Comparison of ENCODE assay signal across 21 mouse cellular contexts in genomic region chr1:52742567-52742966, GRCm38 (mm10). TPM values are rescaled to one million over a fixed set of nuclear protein-coding genes. Genes with fewer than 3 reads are reported as not detected.
DNase-seq lines count a peak whose midpoint lies in the region; ATAC-seq and TF ChIP-seq lines count a peak whose summit lies in the region.
"Had no signal": no experiment of that assay in that cellular context is flagged by ENCODE, and none has a peak within 500 bp of the region (broad histone marks: within the 10 kb centered on the region; RNA-seq: fewer than 3 reads in every experiment).

No protein-coding gene starts in this region.

- dilution Hi-C loops in CH12.LX (cut with MboI; ENCODE audit: extremely low pct_ligation_motif_present, extremely low pct_unique_long_range_greater_than_20kb, low sequenced_read_pairs) = no loop called here

- in situ Hi-C loops in CH12.LX (cut with MboI; ENCODE audit: low pct_ligation_motif_present, low pct_unique_long_range_greater_than_20kb, low sequenced_read_pairs) = no loop called here

- peak; percentile 79 for TF ChIP-seq EP300 in CH12.LX (IDR thresholded peaks at IDR 0.05; ENCODE audit: low read length)

- no peak overlapping the region for H3K4me3 ChIP-seq in embryonic facial prominence, embryonic 12.5 days
- no peak overlapping the region for H3K4me3 ChIP-seq in embryonic facial prominence, embryonic 10.5 days
- H3K4me3 ChIP-seq in midbrain, embryonic 11.5 days (ENCODE audit: low read depth, low read length) = no peak overlapping the region
- no peak overlapping the region for H3K4me3 ChIP-seq in midbrain, embryonic 13.5 days (replicated peaks)
- no peak overlapping the region for H3K4me3 ChIP-seq in CH12.LX (replicated peaks in 1 of 3; ENCODE audit: low read depth in 2 of 3, low read length in 2 of 3, poor library complexity in 1 of 3)

- H3K4me2 ChIP-seq in embryonic facial prominence, embryonic 12.5 days (replicated peaks) = no peak overlapping the region
- H3K4me2 ChIP-seq in midbrain, embryonic 11.5 days = no peak overlapping the region
- no peak overlapping the region for H3K4me2 ChIP-seq in midbrain, embryonic 13.5 days (replicated peaks)
- 0 out of 2 replicates have a peak overlapping the region, but pooled peaks have one; percentile 7 for H3K4me2 ChIP-seq in CH12.LX (ENCODE audit: insufficient read depth, low read depth, poor library complexity, severe bottlenecking)

- TF ChIP-seq POLR2A in CH12.LX (IDR thresholded peaks at IDR 0.05; ENCODE audit: low read depth, low read length) = no peak

- no peak; the same call in 1 of the 2 replicates for TF ChIP-seq RAD21 in CH12.LX (IDR thresholded peaks at IDR 0.05; ENCODE audit: low read depth, low read length)

- no peaks in the 10 kb centered on the region for H3K4me1 ChIP-seq in embryonic facial prominence, embryonic 12.5 days
- no peaks in the 10 kb centered on the region for H3K4me1 ChIP-seq in embryonic facial prominence, embryonic 10.5 days
- H3K4me1 ChIP-seq in midbrain, embryonic 11.5 days (ENCODE audit: control insufficient read depth, insufficient read depth, low read length) = no peaks in the 10 kb centered on the region
- no peaks in the 10 kb centered on the region for H3K4me1 ChIP-seq in midbrain, embryonic 13.5 days (replicated peaks)
- H3K4me1 ChIP-seq in CH12.LX (ENCODE audit: control insufficient read depth in 1 of 2, insufficient read depth in 2 of 2) = peaks cover 3 to 5% of the 10 kb centered on the region in 2 experiments

- TF ChIP-seq CTCF in CH12.LX (conservative IDR thresholded peaks at IDR 0.05 in 1 of 2, IDR thresholded peaks at IDR 0.05 in 1 of 2; ENCODE audit: low read depth in 2 of 2, low read length in 2 of 2) = peak in 1 of 2 experiments; percentile 25; a peak in 2 of 4 replicates

- ATAC-seq in embryonic facial prominence, embryonic 12.5 days (ENCODE audit: insufficient number of reproducible peaks, insufficient read depth, low FRiP score, low TSS enrichment) = 0 out of 2 replicates have a peak, but pooled peaks have one; percentile 15
- ATAC-seq in midbrain, embryonic 11.5 days (ENCODE audit: low FRiP score) = no peak
- ATAC-seq in midbrain, embryonic 13.5 days = no peak
- ATAC-seq: activated CD4-positive, CD25-positive, alpha-beta regulatory T cell, adult 4 months; CD4-positive, CD25-positive, alpha-beta regulatory T cell, adult 4 months; Patski had no signal

- H3K36me3 ChIP-seq in embryonic facial prominence, embryonic 12.5 days = no peaks in the 10 kb centered on the region
- H3K36me3 ChIP-seq in embryonic facial prominence, embryonic 10.5 days (replicated peaks) = no peaks in the 10 kb centered on the region
- H3K36me3 ChIP-seq in midbrain, embryonic 11.5 days (ENCODE audit: control insufficient read depth, insufficient read depth, low read length) = no peaks in the 10 kb centered on the region
- H3K36me3 ChIP-seq in midbrain, embryonic 13.5 days = no peaks in the 10 kb centered on the region
- no peaks in the 10 kb centered on the region for H3K36me3 ChIP-seq in CH12.LX (replicated peaks in 1 of 2; ENCODE audit: control insufficient read depth in 1 of 2, insufficient read depth in 1 of 2, low read length in 1 of 2)
- H3K36me3 ChIP-seq: G1E had no signal

- 72% methylated on average over 5 of the region's 5 CpGs for WGBS in embryonic facial prominence, embryonic 12.5 days
- 83% methylated on average over 5 of the region's 5 CpGs for WGBS in embryonic facial prominence, embryonic 10.5 days
- WGBS in midbrain, embryonic 11.5 days = 82% methylated on average over 5 of the region's 5 CpGs
- 88% methylated on average over 5 of the region's 5 CpGs for WGBS in midbrain, embryonic 13.5 days

- H3K79me2 ChIP-seq in CH12.LX (replicated peaks; ENCODE audit: control insufficient read depth, extremely low read depth, insufficient read depth, poor library complexity, severe bottlenecking) = no peaks in the 10 kb centered on the region

- no peaks in the 10 kb centered on the region for H3K27me3 ChIP-seq in embryonic facial prominence, embryonic 12.5 days
- H3K27me3 ChIP-seq in embryonic facial prominence, embryonic 10.5 days (replicated peaks; ENCODE audit: low read depth, poor library complexity, severe bottlenecking) = no peaks in the 10 kb centered on the region
- no peaks in the 10 kb centered on the region for H3K27me3 ChIP-seq in midbrain, embryonic 11.5 days (ENCODE audit: control insufficient read depth, insufficient read depth, low read length)
- H3K27me3 ChIP-seq in midbrain, embryonic 13.5 days = no peaks in the 10 kb centered on the region
- H3K27me3 ChIP-seq in CH12.LX (replicated peaks) = no peaks in the 10 kb centered on the region
- H3K27me3 ChIP-seq: Patski had no signal

- H3K27ac ChIP-seq in embryonic facial prominence, embryonic 12.5 days = no peak overlapping the region
- H3K27ac ChIP-seq in embryonic facial prominence, embryonic 10.5 days (replicated peaks) = no peak overlapping the region
- H3K27ac ChIP-seq in midbrain, embryonic 11.5 days (ENCODE audit: low read depth, low read length) = no peak overlapping the region
- no peak overlapping the region for H3K27ac ChIP-seq in midbrain, embryonic 13.5 days
- H3K27ac ChIP-seq in CH12.LX (ENCODE audit: insufficient read depth, low read depth) = no peak overlapping the region

- no peaks in the 10 kb centered on the region for H3K9me3 ChIP-seq in embryonic facial prominence, embryonic 12.5 days
- no peaks in the 10 kb centered on the region for H3K9me3 ChIP-seq in embryonic facial prominence, embryonic 10.5 days
- no peaks in the 10 kb centered on the region for H3K9me3 ChIP-seq in midbrain, embryonic 11.5 days (ENCODE audit: control insufficient read depth, low read length)
- H3K9me3 ChIP-seq in midbrain, embryonic 13.5 days = no peaks in the 10 kb centered on the region
- H3K9me3 ChIP-seq in CH12.LX (replicated peaks; ENCODE audit: low read length) = no peaks in the 10 kb centered on the region
- H3K9me3 ChIP-seq: G1E had no signal

- no peak for DNase-seq in embryonic facial prominence, embryonic 10.5 days (ENCODE audit: low spot score)
- peak; percentile 60 for DNase-seq in midbrain, embryonic 11.5 days (ENCODE audit: low spot score, missing footprints)
- no peak for DNase-seq in CH12.LX (ENCODE audit: extremely low read depth)
- no peak for DNase-seq in cerebellum, postnatal 10 days
- DNase-seq: adrenal gland, adult 2 months; adrenal gland, adult 8-10 months; adrenal gland, postnatal 10 days; adrenal gland, postnatal 14 days; adrenal gland, postnatal 25 days; adrenal gland, postnatal 36 days; B cell, adult 2 months; cerebellum, adult 11 months; cerebellum, adult 11-12 months; cerebellum, adult 18-20 months; cerebellum, adult 2 months had no signal

- H3K9ac ChIP-seq in embryonic facial prominence, embryonic 12.5 days = no peak overlapping the region
- no peak overlapping the region for H3K9ac ChIP-seq in midbrain, embryonic 11.5 days (ENCODE audit: low read length)
- H3K9ac ChIP-seq in midbrain, embryonic 13.5 days (replicated peaks) = no peak overlapping the region
- H3K9ac ChIP-seq in CH12.LX (ENCODE audit: insufficient read depth, low read depth) = no peak overlapping the region

TF ChIP-seq in CH12.LX, 34 proteins besides CTCF, POLR2A, EP300 and RAD21:
- no peak for TF ChIP-seq MAZ (IDR thresholded peaks at IDR 0.05; ENCODE audit: low read depth, low read length)
- 0 out of 2 replicates have a peak, but pooled peaks have one; percentile 19 for TF ChIP-seq ETS1 (conservative IDR thresholded peaks at IDR 0.05; ENCODE audit: low read depth, low read length)
- peak; percentile 35 for TF ChIP-seq ELF1 (IDR thresholded peaks at IDR 0.05; ENCODE audit: low read depth, low read length)
- 0 out of 2 replicates have a peak, but pooled peaks have one; percentile 36 for TF ChIP-seq TBP (conservative IDR thresholded peaks at IDR 0.05; ENCODE audit: low read depth, low read length)
- no peak for TF ChIP-seq MYC (IDR thresholded peaks at IDR 0.05; ENCODE audit: low read depth, low read length)
- peak; percentile 95 for TF ChIP-seq BHLHE40 (IDR thresholded peaks at IDR 0.05; ENCODE audit: low read depth, low read length)

RNA-seq across cellular contexts. Expression of gene Mfsd6, which starts 15.3 kb away (rescaled TPM):
- polyA plus RNA-seq in embryonic facial prominence, embryonic 12.5 days (2016; fragmentation: Nextera tagmentation; extraction: Ambion mirVana) = 1.6 and 1.7 TPM in 2 replicates
- 1.0 and 1.3 TPM in 2 replicates for polyA plus RNA-seq in embryonic facial prominence, embryonic 10.5 days (2016; fragmentation: Nextera tagmentation; extraction: Ambion mirVana)
- polyA plus RNA-seq in midbrain, embryonic 11.5 days (2014; fragmentation: Nextera tagmentation; extraction: Ambion mirVana) = 3.1 and 3.4 TPM in 2 replicates
- polyA plus RNA-seq in midbrain, embryonic 13.5 days (2015; fragmentation: Nextera tagmentation; extraction: Ambion mirVana) = 7.0 and 8.1 TPM in 2 replicates
- total RNA-seq in CH12.LX (2012; rRNA removed) = 0.47 and 0.50 TPM in 2 replicates
- total RNA-seq in CH12.LX (2014; rRNA removed) = 0.36 and 0.38 TPM in 2 replicates
- polyA plus RNA-seq in CH12.LX (2012; ENCODE audit: insufficient read length, low read depth) = 0.63 and 0.89 TPM in 2 replicates
